Mouse (Mus musculus) kidney, embryonic 14.5 days (tissue): ENCODE measurements at regions not wholly inside any gene's neighbourhood (a gene's known extent, or its start where the extent isn't known, plus 50 kb on each side); places are given as distances from the start of the nearest gene placed in this dataset.

Source experiments
- ATAC-seq: fragments of 200-750 bp; cut with Nextera tagmentation; 2 replicates; pipeline ENCODE4 v1.8.0; 2017; ENCODE audit warnings: moderate number of reproducible peaks, mild to moderate bottlenecking, moderate TSS enrichment, moderate library complexity; ENCODE audit not compliant: low FRiP score, low TSS enrichment
- H3K27ac ChIP-seq: fragments of 300-500 bp; sonication (generic); 2 replicates; pipeline ENCODE4 v1.5.1; 2014; ENCODE audit warnings: low read depth, mild to moderate bottlenecking, low read length, moderate library complexity, mixed read lengths
- H3K27me3 ChIP-seq: fragments of 300-500 bp; sonication (generic); 2 replicates; pipeline ENCODE4 v1.6.1; 2014; ENCODE audit warnings: mild to moderate bottlenecking, low read length; ENCODE audit not compliant: control insufficient read depth, insufficient read depth
- H3K36me3 ChIP-seq: fragments of 300-500 bp; sonication (generic); 2 replicates; pipeline ENCODE4 v1.6.1; 2014; ENCODE audit warnings: low read length, mixed read lengths; ENCODE audit not compliant: control insufficient read depth, insufficient read depth
- H3K4me1 ChIP-seq: fragments of 300-500 bp; sonication (generic); 2 replicates; pipeline ENCODE4 v1.6.1; 2014; ENCODE audit warnings: low read length, mixed read lengths; ENCODE audit not compliant: control insufficient read depth, insufficient read depth
- H3K4me2 ChIP-seq: fragments of 300-500 bp; sonication (generic); replicated peaks from 2 replicates; pipeline ENCODE4 v1.6.1; 2014; ENCODE audit warnings: low read depth, mild to moderate bottlenecking, low read length
- H3K4me3 ChIP-seq: fragments of 300-500 bp; sonication (generic); 2 replicates; pipeline ENCODE4 v1.5.1; 2014; ENCODE audit warnings: mild to moderate bottlenecking, low read length
- H3K9ac ChIP-seq: fragments of 300-500 bp; sonication (generic); 2 replicates; pipeline ENCODE4 v1.6.1; 2014; ENCODE audit warnings: low read depth, mild to moderate bottlenecking, low read length, moderate library complexity
- H3K9me3 ChIP-seq: fragments of 300-500 bp; sonication (generic); 2 replicates; pipeline ENCODE4 v1.6.1; 2016; ENCODE audit warnings: low read length; ENCODE audit not compliant: control insufficient read depth
- WGBS: fragments of 180-500 bp; shearing (Covaris S2); extraction: QIAGEN DNeasy Blood & Tissue Kit; methylation state at CpG from one replicate; pipeline ENCODE4 v1.1.7; 2014; 5-methylcytosine and 5-hydroxymethylcytosine counted together

DNA sequence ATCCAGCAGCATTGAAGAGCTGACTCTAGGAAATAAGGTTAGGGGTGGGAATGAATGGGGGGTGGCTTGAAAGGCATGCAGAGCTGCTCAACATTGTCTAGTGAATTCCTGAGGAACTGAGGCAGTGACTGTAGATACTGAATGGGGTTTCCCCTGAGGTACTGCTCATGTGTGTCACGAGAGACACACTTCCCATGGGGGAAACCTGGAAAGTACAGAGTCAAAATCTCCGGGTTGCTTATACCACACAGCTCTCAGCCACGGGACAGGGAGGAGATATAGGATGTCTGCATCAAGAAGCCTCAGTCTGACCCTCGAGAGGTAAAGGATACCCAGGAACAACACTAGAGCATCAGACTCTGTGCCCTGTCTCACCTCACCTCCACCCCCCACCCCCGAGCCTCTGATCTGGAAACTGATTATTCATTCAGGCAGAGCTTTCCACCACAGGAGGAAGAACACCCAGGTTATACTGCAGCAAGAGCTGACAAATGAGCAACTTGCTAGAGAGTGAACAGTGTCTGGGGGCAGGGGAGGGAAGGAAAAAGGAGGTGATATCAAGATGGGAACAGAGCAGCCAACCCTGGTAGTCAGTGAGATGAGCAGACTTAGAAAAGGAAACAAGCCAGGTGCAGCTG lies 102.3 kb upstream of the Nfe2l3 start:
- no peak overlapping the region for H3K27ac ChIP-seq
- H3K4me2 ChIP-seq = no peak overlapping the region
- no peak for ATAC-seq
- 42% methylated on average over 5 of the region's 5 CpGs for WGBS
- no peak overlapping the region for H3K4me3 ChIP-seq
- no peaks in the 10 kb centered on the region for H3K27me3 ChIP-seq
- H3K4me1 ChIP-seq = peaks cover 26% of the 10 kb centered on the region
- H3K36me3 ChIP-seq = no peaks in the 10 kb centered on the region
- no peak overlapping the region for H3K9ac ChIP-seq
- no peaks in the 10 kb centered on the region for H3K9me3 ChIP-seq

DNA sequence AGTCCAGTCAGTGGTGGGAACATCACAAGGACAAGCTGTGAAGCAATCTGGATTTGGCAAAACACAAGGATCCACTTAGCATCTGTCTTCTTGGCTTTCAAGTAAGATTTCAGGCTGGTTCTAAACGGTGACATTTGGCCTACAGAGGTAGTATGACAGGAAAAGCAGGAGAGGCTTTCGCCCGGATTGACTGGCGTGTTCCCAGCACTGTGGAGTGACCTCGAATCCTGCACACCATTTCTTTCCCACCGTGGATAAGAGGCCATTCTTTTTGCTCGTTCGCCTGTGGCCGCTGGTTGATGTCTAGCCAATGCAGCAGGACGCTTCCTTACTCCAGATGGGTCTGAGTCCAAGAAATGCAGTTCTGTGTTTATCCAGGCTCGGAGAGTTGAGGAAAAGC lies 99.6 kb upstream of the Nfe2l3 start:
- peaks cover 28% of the 10 kb centered on the region for H3K4me1 ChIP-seq
- H3K9ac ChIP-seq = no peak overlapping the region
- H3K9me3 ChIP-seq = no peaks in the 10 kb centered on the region
- H3K27me3 ChIP-seq = no peaks in the 10 kb centered on the region
- 42% methylated on average over 11 of the region's 11 CpGs for WGBS
- peak overlapping the region; percentile 92 for H3K27ac ChIP-seq
- H3K36me3 ChIP-seq = no peaks in the 10 kb centered on the region
- ATAC-seq = peak; percentile 32; the same call in 1 of the 2 replicates
- H3K4me3 ChIP-seq = no peak overlapping the region
- peak overlapping the region; percentile 1; the same call in 1 of the 2 replicates for H3K4me2 ChIP-seq

- H3K4me3 ChIP-seq = no peak overlapping the region
- H3K9me3 ChIP-seq = no peaks in the 10 kb centered on the region
- H3K9ac ChIP-seq = no peak overlapping the region
- no peak overlapping the region for H3K4me2 ChIP-seq
- peak overlapping the region; percentile 92 for H3K27ac ChIP-seq
- 13% methylated on average over 7 of the region's 7 CpGs for WGBS
- H3K4me1 ChIP-seq = peaks cover 28% of the 10 kb centered on the region
- H3K27me3 ChIP-seq = no peaks in the 10 kb centered on the region
- no peaks in the 10 kb centered on the region for H3K36me3 ChIP-seq
- peak; percentile 81 for ATAC-seq
Observed at GRCm38 (mm10) chr6:51333722-51334360, 98.6 kb upstream of the Nfe2l3 start.

DNA sequence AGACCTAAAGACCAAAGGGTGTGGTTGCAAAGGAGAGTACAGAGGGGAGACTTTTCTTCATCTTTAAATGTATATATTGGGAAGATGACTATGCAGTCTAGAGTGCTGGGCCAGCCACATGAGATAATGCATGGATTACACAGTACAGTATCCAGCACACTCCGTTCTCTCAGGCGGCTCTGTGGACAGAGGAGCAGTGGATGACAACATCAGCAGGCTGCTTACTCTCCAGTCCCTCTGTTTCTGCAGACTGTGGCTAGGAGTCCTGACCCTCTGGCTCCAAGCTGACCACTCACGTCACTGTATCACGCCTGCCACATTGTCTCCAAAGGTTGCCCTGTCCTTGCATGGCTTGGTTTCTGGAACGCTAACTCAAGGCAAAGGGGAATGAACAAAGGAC lies 97.2 kb upstream of the Nfe2l3 start:
- H3K27ac ChIP-seq = peak overlapping the region; percentile 12; the same call in 1 of the 2 replicates
- H3K36me3 ChIP-seq = no peaks in the 10 kb centered on the region
- H3K9ac ChIP-seq = no peak overlapping the region
- no peak for ATAC-seq
- H3K4me1 ChIP-seq = peaks cover 28% of the 10 kb centered on the region
- 69% methylated on average over 5 of the region's 5 CpGs for WGBS
- no peak overlapping the region for H3K4me3 ChIP-seq
- no peaks in the 10 kb centered on the region for H3K9me3 ChIP-seq
- no peaks in the 10 kb centered on the region for H3K27me3 ChIP-seq
- H3K4me2 ChIP-seq = no peak overlapping the region

DNA sequence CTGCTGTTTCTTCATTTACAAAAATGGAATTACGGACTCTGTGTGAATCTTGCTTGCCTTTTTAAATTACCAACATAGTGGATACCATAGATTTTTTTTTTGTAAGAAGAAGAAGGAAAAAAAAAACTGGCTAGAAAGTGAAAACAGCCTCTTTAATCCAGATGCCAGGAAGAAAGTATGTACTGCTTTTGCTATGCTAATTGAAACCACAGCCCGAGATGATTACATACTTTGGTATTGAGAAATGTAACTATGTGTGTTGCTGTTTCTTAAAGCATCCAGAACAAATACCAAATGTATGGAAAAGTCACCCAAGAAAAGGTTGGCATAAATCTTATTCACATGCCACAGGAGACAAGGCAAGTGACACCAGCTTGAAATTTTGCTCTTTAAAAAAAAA lies 93.2 kb upstream of the Nfe2l3 start:
- no peaks in the 10 kb centered on the region for H3K9me3 ChIP-seq
- no peak overlapping the region for H3K9ac ChIP-seq
- no peak for ATAC-seq
- H3K27ac ChIP-seq = no peak overlapping the region
- H3K4me3 ChIP-seq = no peak overlapping the region
- no peaks in the 10 kb centered on the region for H3K27me3 ChIP-seq
- 0 out of 2 replicates have a peak, but pooled peaks cover 3% of the 10 kb centered on the region for H3K4me1 ChIP-seq
- WGBS = 87% methylated on average over 2 of the region's 2 CpGs
- no peaks in the 10 kb centered on the region for H3K36me3 ChIP-seq
- H3K4me2 ChIP-seq = no peak overlapping the region

DNA sequence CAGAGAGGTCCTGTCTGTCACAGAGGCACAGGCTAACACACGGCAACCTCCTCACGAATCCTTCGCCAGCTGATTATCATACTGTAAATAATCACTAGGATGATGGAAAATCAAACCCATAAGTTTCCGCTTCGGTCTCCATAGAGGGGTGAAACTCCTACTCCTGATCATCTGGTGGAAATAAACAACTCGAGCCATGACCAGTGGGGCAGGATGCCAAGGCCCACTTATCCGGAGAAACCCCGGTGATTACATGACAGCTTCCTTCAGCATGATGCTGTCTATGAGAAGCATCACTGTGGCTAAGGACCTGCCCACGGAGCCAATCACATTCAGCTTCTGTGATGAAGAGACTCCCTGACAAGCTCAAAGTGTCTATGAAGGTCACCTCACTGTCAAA lies 84.7 kb upstream of the Nfe2l3 start:
- Histone ChIP-seq H3K36me3 (no peaks in the 10 kb centered on the region), H3K27ac (no peak overlapping the region), H3K27me3 (no peaks in the 10 kb centered on the region), H3K9me3 (no peaks in the 10 kb centered on the region), H3K4me3 (no peak overlapping the region), H3K9ac (no peak overlapping the region), H3K4me2 (no peak overlapping the region), H3K4me1 (no peaks in the 10 kb centered on the region)
- 85% methylated on average over 9 of the region's 9 CpGs for WGBS
- no peak for ATAC-seq

DNA sequence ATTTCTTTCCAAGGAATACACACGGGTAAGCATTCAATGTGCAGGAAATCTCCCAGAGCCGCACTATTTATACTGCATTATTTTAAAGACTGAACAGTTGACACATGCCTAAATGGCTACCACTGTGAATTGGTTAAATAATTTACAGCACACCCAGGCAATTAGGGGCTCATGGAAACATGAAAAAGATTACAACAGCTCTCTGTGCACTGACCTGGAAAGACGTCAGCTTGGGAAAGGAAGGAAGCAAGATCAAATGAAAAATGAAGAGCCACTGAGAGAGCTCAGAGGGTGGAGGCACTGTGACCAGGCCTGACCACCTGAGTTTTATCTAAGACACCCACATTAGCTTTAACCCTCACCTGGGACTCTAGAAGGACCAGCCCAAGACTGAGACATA lies 82.7 kb upstream of the Nfe2l3 start:
- no peak overlapping the region for H3K4me3 ChIP-seq
- no peaks in the 10 kb centered on the region for H3K36me3 ChIP-seq
- no peaks in the 10 kb centered on the region for H3K27me3 ChIP-seq
- H3K9ac ChIP-seq = no peak overlapping the region
- H3K4me2 ChIP-seq = no peak overlapping the region
- no peaks in the 10 kb centered on the region for H3K4me1 ChIP-seq
- ATAC-seq = no peak
- no peaks in the 10 kb centered on the region for H3K9me3 ChIP-seq
- H3K27ac ChIP-seq = no peak overlapping the region
- WGBS = 10% methylated on average over 3 of the region's 3 CpGs

DNA sequence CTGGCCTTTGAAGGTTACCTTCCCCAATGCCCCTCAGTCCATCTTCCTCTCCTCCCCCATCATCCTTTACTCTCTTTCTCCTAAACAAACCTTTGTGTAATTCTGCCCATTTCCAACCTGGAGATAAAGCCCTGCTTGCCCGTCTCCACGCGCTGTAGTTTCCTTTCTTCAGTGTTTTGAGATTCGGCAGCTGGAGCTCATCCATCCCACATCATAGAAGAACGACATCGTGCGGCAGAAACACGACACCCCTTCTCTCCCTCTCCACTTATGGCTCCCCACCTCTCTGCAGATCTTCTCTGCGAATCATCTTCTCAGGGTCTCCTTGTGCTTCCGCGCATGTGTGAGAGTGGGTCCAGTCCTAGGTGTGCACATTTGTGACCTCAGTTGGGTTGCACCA lies 77.4 kb upstream of the Nfe2l3 start:
- Histone ChIP-seq H3K4me2 (no peak overlapping the region), H3K4me1 (no peaks in the 10 kb centered on the region), H3K27ac (no peak overlapping the region), H3K4me3 (no peak overlapping the region), H3K9me3 (no peaks in the 10 kb centered on the region), H3K27me3 (no peaks in the 10 kb centered on the region), H3K36me3 (no peaks in the 10 kb centered on the region), H3K9ac (no peak overlapping the region)
- no peak for ATAC-seq
- WGBS = 50% methylated on average over 11 of the region's 11 CpGs

GRCm38 (mm10) chr6:51361611-51362180 lies 70.8 kb upstream of the Nfe2l3 start:
- H3K4me1 ChIP-seq = no peaks in the 10 kb centered on the region
- 81% methylated on average over 12 of the region's 12 CpGs for WGBS
- H3K4me3 ChIP-seq = no peak overlapping the region
- H3K27me3 ChIP-seq = no peaks in the 10 kb centered on the region
- no peak for ATAC-seq
- H3K9ac ChIP-seq = no peak overlapping the region
- no peak overlapping the region for H3K4me2 ChIP-seq
- no peaks in the 10 kb centered on the region for H3K36me3 ChIP-seq
- H3K9me3 ChIP-seq = no peaks in the 10 kb centered on the region
- no peak overlapping the region for H3K27ac ChIP-seq
